Mouse (Mus musculus): ENCODE results near the gene Sorbs1. TPM values are rescaled to one million over a fixed set of nuclear protein-coding genes. Genes with fewer than 3 reads are reported as not detected.

Gene Sorbs1
- total and polyA plus RNA-seq, 3 experiments, result 2.1 to 6.2 (median 3.6) TPM

- H3K27ac ChIP-seq (ENCODE audit: insufficient read depth, low read depth), result no peak overlapping the region
- no peak overlapping the region for H3K9ac ChIP-seq (ENCODE audit: insufficient read depth, low read depth)
- H3K4me1 ChIP-seq (ENCODE audit: control insufficient read depth in 1 of 2, insufficient read depth in 2 of 2), result peaks cover 0 to 7% of the 10 kb centered on the region in 2 experiments; a peak in 2 of 4 replicates
- dilution Hi-C loops (cut with MboI; ENCODE audit: extremely low pct_ligation_motif_present, extremely low pct_unique_long_range_greater_than_20kb, low sequenced_read_pairs), result loop anchor here (25.0 kb wide), 1 partner anchor 150 kb away; no protein-coding TSS in a partner anchor
- no peak overlapping the region for H3K4me3 ChIP-seq (replicated peaks in 1 of 3; ENCODE audit: low read depth in 2 of 3, low read length in 2 of 3, poor library complexity in 1 of 3)
- no peak overlapping the region for H3K4me2 ChIP-seq (ENCODE audit: insufficient read depth, low read depth, poor library complexity, severe bottlenecking)
- in situ Hi-C loops (cut with MboI; ENCODE audit: low pct_ligation_motif_present, low pct_unique_long_range_greater_than_20kb, low sequenced_read_pairs), result loop anchor here (5.0 to 25.0 kb wide), 2 partner anchors 155 to 325 kb away; no protein-coding TSS in a partner anchor
- peaks cover 0 to 19% of the 10 kb centered on the region in 2 experiments for H3K36me3 ChIP-seq (replicated peaks in 1 of 2; ENCODE audit: control insufficient read depth in 1 of 2, insufficient read depth in 1 of 2, low read length in 1 of 2)
- H3K79me2 ChIP-seq (replicated peaks; ENCODE audit: control insufficient read depth, extremely low read depth, insufficient read depth, poor library complexity, severe bottlenecking), result no peaks in the 10 kb centered on the region
- H3K27me3 ChIP-seq (replicated peaks), result no peaks in the 10 kb centered on the region
- no peak for TF ChIP-seq RCOR1 (conservative IDR thresholded peaks at IDR 0.05; ENCODE audit: low read depth, low read length)
- no peak for TF ChIP-seq TCF12 (IDR thresholded peaks at IDR 0.05; ENCODE audit: low read depth, low read length)
- TF ChIP-seq USF1 (IDR thresholded peaks at IDR 0.05; ENCODE audit: low read depth, low read length), result no peak
- TF ChIP-seq ZC3H11A (IDR thresholded peaks at IDR 0.05; ENCODE audit: low read depth, low read length), result no peak
- TF ChIP-seq MXI1 (IDR thresholded peaks at IDR 0.05; ENCODE audit: low read depth, low read length), result no peak
- no peak for TF ChIP-seq HCFC1 (IDR thresholded peaks at IDR 0.05; ENCODE audit: low read depth, low read length)
- TF ChIP-seq NELFE (IDR thresholded peaks at IDR 0.05; ENCODE audit: low read depth, low read length), result no peak
- no peak for TF ChIP-seq JUN (IDR thresholded peaks at IDR 0.05; ENCODE audit: insufficient read depth, low read depth, low read length)
- no peak for TF ChIP-seq UBTF (IDR thresholded peaks at IDR 0.05; ENCODE audit: low read depth, low read length)
- no peak for TF ChIP-seq MAX (IDR thresholded peaks at IDR 0.05; ENCODE audit: low read length)
- no peak for TF ChIP-seq CHD1 (IDR thresholded peaks at IDR 0.05; ENCODE audit: low read depth, low read length)
- H3K9me3 ChIP-seq (replicated peaks; ENCODE audit: low read length), result no peaks in the 10 kb centered on the region
- DNase-seq (ENCODE audit: extremely low read depth), result no peak
These were observed 126.7 kb downstream of the Sorbs1 start for GRCm38 (mm10) chr19:40386916-40387315.

DNA sequence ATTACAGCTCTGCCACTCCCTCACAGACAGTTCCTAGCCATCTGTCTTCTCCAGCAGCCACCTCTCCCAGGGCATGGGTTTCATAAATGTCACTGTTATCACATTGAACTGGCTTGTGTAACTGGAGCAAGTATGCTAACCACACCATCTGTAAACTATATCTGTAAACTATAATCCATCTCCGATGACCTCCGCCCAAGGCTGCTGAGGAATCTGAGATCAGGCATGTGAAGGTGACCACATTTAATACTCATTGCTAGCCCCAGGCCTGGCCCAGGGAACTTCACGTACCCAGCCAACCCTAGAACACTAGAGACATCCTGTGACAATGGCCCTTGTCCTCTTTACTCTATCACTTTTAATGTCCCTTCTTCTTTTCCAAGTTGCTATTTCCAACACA, 128.2 kb downstream of the Sorbs1 start:
- Histone ChIP-seq H3K4me1 (ENCODE audit: control insufficient read depth in 1 of 2, insufficient read depth in 2 of 2) (peaks cover 0 to 7% of the 10 kb centered on the region in 2 experiments; a peak in 2 of 4 replicates), H3K79me2 (replicated peaks; ENCODE audit: control insufficient read depth, extremely low read depth, insufficient read depth, poor library complexity, severe bottlenecking) (no peaks in the 10 kb centered on the region), H3K27ac (ENCODE audit: insufficient read depth, low read depth) (no peak overlapping the region), H3K9ac (ENCODE audit: insufficient read depth, low read depth) (no peak overlapping the region), H3K4me2 (ENCODE audit: insufficient read depth, low read depth, poor library complexity, severe bottlenecking) (no peak overlapping the region), H3K27me3 (replicated peaks) (no peaks in the 10 kb centered on the region), H3K4me3 (replicated peaks in 1 of 3; ENCODE audit: low read depth in 2 of 3, low read length in 2 of 3, poor library complexity in 1 of 3) (no peak overlapping the region), H3K9me3 (replicated peaks; ENCODE audit: low read length) (no peaks in the 10 kb centered on the region), H3K36me3 (replicated peaks in 1 of 2; ENCODE audit: control insufficient read depth in 1 of 2, insufficient read depth in 1 of 2, low read length in 1 of 2) (peaks cover 0 to 29% of the 10 kb centered on the region in 2 experiments)
- dilution Hi-C loops (cut with MboI; ENCODE audit: extremely low pct_ligation_motif_present, extremely low pct_unique_long_range_greater_than_20kb, low sequenced_read_pairs) (loop anchor here (25.0 kb wide), 1 partner anchor 152 kb away; no protein-coding TSS in a partner anchor), in situ Hi-C loops (cut with MboI; ENCODE audit: low pct_ligation_motif_present, low pct_unique_long_range_greater_than_20kb, low sequenced_read_pairs) (loop anchor here (5.0 to 25.0 kb wide), 2 partner anchors 157 to 327 kb away; no protein-coding TSS in a partner anchor)
- no peak for TF ChIP-seq UBTF (IDR thresholded peaks at IDR 0.05; ENCODE audit: low read depth, low read length)
- no peak for TF ChIP-seq SMC3 (IDR thresholded peaks at IDR 0.05; ENCODE audit: low read depth, low read length)
- TF ChIP-seq MEF2A (IDR thresholded peaks at IDR 0.05; ENCODE audit: borderline replicate concordance, low read depth, low read length), result no peak
- TF ChIP-seq NELFE (IDR thresholded peaks at IDR 0.05; ENCODE audit: low read depth, low read length), result no peak
- no peak for TF ChIP-seq ETS1 (conservative IDR thresholded peaks at IDR 0.05; ENCODE audit: low read depth, low read length)
- TF ChIP-seq ZC3H11A (IDR thresholded peaks at IDR 0.05; ENCODE audit: low read depth, low read length), result no peak
- no peak for DNase-seq (ENCODE audit: extremely low read depth)

Data from CH12.LX (cell line).